Mouse (Mus musculus) embryonic facial prominence, embryonic 14.5 days (tissue): Measurements from ENCODE around the gene Hmgb1. TPM values are rescaled to one million over a fixed set of nuclear protein-coding genes. Genes with fewer than 3 reads are reported as not detected.
A peak's percentile ranks its signal among the peaks of the same experiment; 100 is the strongest.

ENCODE experiments used
- ATAC-seq: fragments of 200-750 bp; cut with Nextera tagmentation; 2 replicates; pipeline ENCODE4 v1.8.0; 2017; ENCODE audit warnings: low read depth, moderate number of reproducible peaks, moderate TSS enrichment
- DNase-seq: peaks from one replicate; pipeline ENCODE4 v3.0.0-alpha.2; 2015; ENCODE audit warnings: low spot score
- H3K27ac ChIP-seq: fragments of 300-500 bp; sonication (generic); replicated peaks from 2 replicates; pipeline ENCODE4 v1.5.1; 2014; ENCODE audit warnings: low read depth, mild to moderate bottlenecking, low read length, moderate library complexity
- H3K27me3 ChIP-seq: fragments of 300-500 bp; sonication (generic); replicated peaks from 2 replicates; pipeline ENCODE4 v1.6.1; 2014; ENCODE audit warnings: low read length; ENCODE audit not compliant: control insufficient read depth, insufficient read depth
- H3K36me3 ChIP-seq: fragments of 300-500 bp; sonication (generic); 2 replicates; pipeline ENCODE4 v1.6.1; 2014; ENCODE audit warnings: low read length, mixed read lengths; ENCODE audit not compliant: control insufficient read depth, insufficient read depth
- H3K4me1 ChIP-seq: fragments of 300-500 bp; sonication (generic); 2 replicates; pipeline ENCODE4 v1.6.1; 2014; ENCODE audit warnings: antibody characterized with exemption, low read length; ENCODE audit not compliant: control insufficient read depth, insufficient read depth
- H3K4me2 ChIP-seq: fragments of 300-500 bp; sonication (generic); 2 replicates; pipeline ENCODE4 v1.6.1; 2014; ENCODE audit warnings: low read depth, mild to moderate bottlenecking, low read length, moderate library complexity, mixed read lengths
- H3K4me3 ChIP-seq: fragments of 300-500 bp; sonication (generic); 2 replicates; pipeline ENCODE4 v1.5.1; 2014; ENCODE audit warnings: low read depth, mild to moderate bottlenecking, low read length
- H3K9ac ChIP-seq: fragments of 300-500 bp; sonication (generic); 2 replicates; pipeline ENCODE4 v1.6.1; 2014; ENCODE audit warnings: low read depth, mild to moderate bottlenecking, low read length, moderate library complexity, mixed read lengths
- H3K9me3 ChIP-seq: fragments of 300-500 bp; sonication (generic); 2 replicates; pipeline ENCODE4 v1.6.1; 2016; ENCODE audit warnings: low read length; ENCODE audit not compliant: control insufficient read depth
- WGBS: fragments of 180-500 bp; shearing (Covaris S2); extraction: QIAGEN DNeasy Blood & Tissue Kit; methylation state at CpG from one replicate; pipeline ENCODE4 v1.1.7; 2014; 5-methylcytosine and 5-hydroxymethylcytosine counted together
- polyA plus RNA-seq: library from polyadenylated mRNA; unstranded; fragments of >200 nt; fragmentation: Nextera tagmentation; extraction: Ambion mirVana; gene quantifications from 2 replicates; pipeline ENCODE4 v1.2.1, GENCODE M21; 2014

The Hmgb1 gene
- polyA plus RNA-seq, 1 experiment from 2014 or later: 1,171 TPM

- no peak overlapping the region for H3K4me3 ChIP-seq
- peak overlapping the region; percentile 30 for H3K4me2 ChIP-seq
- 25% methylated on average over 20 of the region's 20 CpGs for WGBS
- peak overlapping the region; percentile 75 for H3K27ac ChIP-seq
- DNase-seq (peak; percentile 83), ATAC-seq (peak; percentile 41; the same call in 1 of the 2 replicates)
- peaks cover 27% of the 10 kb centered on the region for H3K4me1 ChIP-seq
- no peaks in the 10 kb centered on the region for H3K27me3 ChIP-seq
- H3K9me3 ChIP-seq: no peaks in the 10 kb centered on the region
- no peaks in the 10 kb centered on the region for H3K36me3 ChIP-seq
- H3K9ac ChIP-seq: no peak overlapping the region
These were observed 182.1 kb downstream of the Hmgb1 start for GRCm38 (mm10) chr5:149002034-149002802.

DNA sequence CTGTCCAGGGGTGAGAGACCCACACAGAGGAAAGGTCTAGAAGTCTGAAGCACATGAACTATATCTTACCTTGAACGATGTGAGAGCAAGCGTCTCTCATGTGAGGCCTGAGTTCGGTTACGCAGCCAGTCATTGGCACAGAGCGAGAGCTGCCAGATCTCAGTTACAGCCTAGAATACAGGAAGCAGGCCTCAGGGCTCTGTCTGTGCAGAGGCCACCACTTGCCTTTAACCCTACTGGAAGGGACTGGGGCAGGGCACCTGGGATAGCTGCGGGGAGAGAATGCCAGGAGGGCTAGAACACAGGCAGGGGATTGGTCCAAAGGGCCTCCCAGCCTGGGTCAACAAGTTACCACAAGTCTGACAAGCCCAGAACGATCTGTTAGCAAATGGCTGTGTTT lies 184.5 kb downstream of the Hmgb1 start:
- ATAC-seq (no peak), DNase-seq (no peak)
- Histone ChIP-seq H3K4me2 (no peak overlapping the region), H3K9me3 (no peaks in the 10 kb centered on the region), H3K9ac (no peak overlapping the region), H3K36me3 (no peaks in the 10 kb centered on the region), H3K27ac (no peak overlapping the region), H3K4me1 (peaks cover 25% of the 10 kb centered on the region), H3K27me3 (no peaks in the 10 kb centered on the region), H3K4me3 (no peak overlapping the region)
- 83% methylated on average over 7 of the region's 7 CpGs for WGBS

GRCm38 (mm10) chr5:148998512-148998911 lies 185.8 kb downstream of the Hmgb1 start:
- ATAC-seq: no peak
- Histone ChIP-seq H3K36me3 (no peaks in the 10 kb centered on the region), H3K4me3 (no peak overlapping the region), H3K4me2 (no peak overlapping the region), H3K9me3 (no peaks in the 10 kb centered on the region), H3K4me1 (peaks cover 25% of the 10 kb centered on the region), H3K27me3 (no peaks in the 10 kb centered on the region), H3K9ac (no peak overlapping the region), H3K27ac (no peak overlapping the region)
- no peak for DNase-seq
- 84% methylated on average over 14 of the region's 14 CpGs for WGBS

DNA sequence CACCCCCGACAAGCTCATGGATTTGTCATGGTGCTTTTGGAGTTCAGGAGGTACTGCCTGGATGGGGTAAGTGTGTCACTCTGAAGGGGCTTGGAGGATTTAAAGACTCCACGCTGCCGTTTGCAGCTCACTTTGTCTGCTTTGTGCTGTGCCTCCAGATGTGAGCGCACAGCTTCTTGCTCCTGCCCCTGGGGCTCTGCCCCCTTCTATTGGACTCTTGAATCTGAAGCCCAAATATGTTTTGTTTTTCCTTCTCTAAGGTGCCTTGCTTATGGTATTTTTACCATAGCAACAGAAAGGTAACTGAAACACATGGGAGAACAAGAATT lies 187.6 kb downstream of the Hmgb1 start:
- ATAC-seq (no peak), DNase-seq (no peak)
- H3K4me1 ChIP-seq: peaks cover 12% of the 10 kb centered on the region
- H3K36me3 ChIP-seq: 0 out of 2 replicates have a peak, but pooled peaks cover 2% of the 10 kb centered on the region
- H3K4me3 ChIP-seq: no peak overlapping the region
- H3K27ac ChIP-seq: 0 out of 2 replicates have a peak overlapping the region, but pooled peaks have one; percentile 91
- no peak overlapping the region for H3K9ac ChIP-seq
- H3K27me3 ChIP-seq: no peaks in the 10 kb centered on the region
- no peak overlapping the region for H3K4me2 ChIP-seq
- no peaks in the 10 kb centered on the region for H3K9me3 ChIP-seq
- WGBS: 18% methylated on average over 4 of the region's 4 CpGs

Other genes with a start within 250 kb of the Hmgb1 start
- 2.2 TPM in 1 of 2 replicates, not detected in the other for gene Gm42791, start 189.3 kb downstream of the Hmgb1 start, polyA plus RNA-seq
- gene Uspl1, start 139 bp downstream of the Hmgb1 start, polyA plus RNA-seq: 41.5 and 45.6 TPM in 2 replicates
- 15.9 and 17.4 TPM in 2 replicates for gene Alox5ap, start 80.3 kb upstream of the Hmgb1 start, polyA plus RNA-seq
- 3.1 and 3.3 TPM in 2 replicates for gene Medag, start 227.3 kb upstream of the Hmgb1 start, polyA plus RNA-seq